Mouse (Mus musculus) thymus, postnatal 0 days (tissue): ENCODE data around the gene Plxna1. TPM values are rescaled to one million over a fixed set of nuclear protein-coding genes. Genes with fewer than 3 reads are reported as not detected.

Experiments
- DNase-seq: peaks from one replicate; pipeline ENCODE4 v3.0.0-alpha.2; 2015; ENCODE audit warnings: low spot score
- polyA plus RNA-seq: library from polyadenylated mRNA; unstranded; fragments of >200 nt; fragmentation: Nextera tagmentation; extraction: Ambion mirVana; gene quantifications from 2 replicates; pipeline ENCODE4 v1.2.1, GENCODE M21; 2015

The Plxna1 gene
- polyA plus RNA-seq, 1 experiment from 2014 or later, result 11.1 TPM

- DNase-seq, result no peak
These were observed 77.3 kb downstream of the Plxna1 start for GRCm38 (mm10) chr6:89285116-89285515.

- no peak for DNase-seq
These were observed 79.3 kb downstream of the Plxna1 start for GRCm38 (mm10) chr6:89283095-89283494.

- DNase-seq, result no peak
These were observed 79.8 kb downstream of the Plxna1 start for GRCm38 (mm10) chr6:89282626-89283025.

- no peak for DNase-seq
These were observed 80.7 kb downstream of the Plxna1 start for GRCm38 (mm10) chr6:89281492-89282332.

- no peak for DNase-seq
These were observed 81.9 kb downstream of the Plxna1 start for GRCm38 (mm10) chr6:89280555-89280954.

- DNase-seq, result peak; percentile 59
These were observed 90.5 kb downstream of the Plxna1 start for GRCm38 (mm10) chr6:89271731-89272475.

GRCm38 (mm10) chr6:89267181-89267580 lies 95.2 kb downstream of the Plxna1 start:
- DNase-seq, result no peak

Other genes starting within 250 kb of the Plxna1 start
- gene Chchd6, start 233.0 kb upstream of the Plxna1 start, polyA plus RNA-seq, result 55.8 and 56.6 TPM in 2 replicates